Mouse (Mus musculus) thymus, adult 2 months (tissue): Measurements from ENCODE around the gene Cdkl5.

Source experiments
- CTCF ChIP-seq: fragments of 200-500 bp; IDR thresholded peaks from 2 replicates; pipeline ENCODE4 v1.5.1; 2012; ENCODE audit warnings: mild to moderate bottlenecking, control low read depth, low read length, moderate library complexity, borderline replicate concordance; ENCODE audit not compliant: control insufficient read depth, poor library complexity, insufficient read depth; ENCODE audit errors: extremely low read depth
- POLR2A ChIP-seq: fragments of 200-500 bp; IDR thresholded peaks from 2 replicates; pipeline ENCODE4 v1.6.1; 2012; ENCODE audit warnings: mild to moderate bottlenecking, low read length, control low read depth, moderate library complexity; ENCODE audit not compliant: control insufficient read depth, poor library complexity, insufficient read depth; ENCODE audit errors: extremely low read depth

- TF ChIP-seq POLR2A (no peak), CTCF (no peak)
Measured at GRCm38 (mm10) chrX:160750808-160751207, 243.7 kb downstream of the Cdkl5 start.
